Mouse (Mus musculus) kidney, adult 8-10 months (tissue): ENCODE data around the gene Etfa.
A peak's percentile ranks its signal among the peaks of the same experiment; 100 is the strongest.

Experiments
- DNase-seq, 2 experiments: peaks; one replicate each; pipeline ENCODE4 v3.0.0; 2022

Gene Etfa

DNA sequence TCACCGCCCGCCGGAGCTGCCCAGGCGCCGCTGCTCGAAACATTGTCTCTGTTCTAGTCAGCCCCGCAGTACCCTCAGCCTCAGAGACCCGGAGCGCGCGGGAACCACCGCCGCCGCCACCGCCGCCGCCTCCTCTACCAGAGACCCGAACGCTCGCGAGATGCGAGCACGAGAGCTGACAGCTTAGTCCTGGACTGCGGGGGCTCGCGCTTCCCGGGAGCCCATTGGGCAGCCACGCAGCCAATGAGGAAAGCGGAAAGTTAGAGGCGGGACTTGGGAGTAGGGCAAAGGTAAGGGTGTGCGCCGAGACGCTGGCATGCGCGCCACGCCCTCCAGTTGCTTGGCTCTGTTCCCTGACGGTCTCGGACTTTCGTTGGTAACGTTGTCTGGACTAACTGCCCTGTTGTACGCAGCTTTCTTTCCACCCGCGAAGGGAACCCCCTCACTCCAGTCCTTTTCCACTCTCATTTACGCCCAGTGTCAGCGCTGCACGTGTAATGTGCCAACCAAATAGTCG is at the start of gene Etfa:
Etfa (minus strand) TSS at position 217 of the 517 bp plus-strand sequence.
- DNase-seq, result peak; percentile 98

DNA sequence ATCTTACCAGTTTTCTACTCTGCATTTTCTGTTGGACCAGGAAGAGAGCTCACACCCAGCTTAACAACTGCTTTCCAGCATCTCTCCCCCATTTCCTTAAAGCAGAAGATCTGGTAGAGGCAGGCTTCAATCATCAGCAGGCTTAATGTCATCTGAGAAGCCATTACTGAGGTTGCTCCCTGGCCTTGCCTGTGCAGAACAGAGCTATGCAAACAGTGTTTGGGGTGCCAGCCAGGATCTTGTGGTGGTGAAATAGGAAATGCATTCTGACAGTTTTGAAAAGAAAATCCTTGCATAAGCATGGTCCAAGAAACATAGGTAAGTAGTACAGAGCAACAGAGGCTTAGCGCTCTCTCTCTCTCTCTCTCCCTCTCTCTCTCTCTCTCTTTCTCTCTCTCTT is 48.9 kb upstream of the Etfa start:
- no peak for DNase-seq

DNA sequence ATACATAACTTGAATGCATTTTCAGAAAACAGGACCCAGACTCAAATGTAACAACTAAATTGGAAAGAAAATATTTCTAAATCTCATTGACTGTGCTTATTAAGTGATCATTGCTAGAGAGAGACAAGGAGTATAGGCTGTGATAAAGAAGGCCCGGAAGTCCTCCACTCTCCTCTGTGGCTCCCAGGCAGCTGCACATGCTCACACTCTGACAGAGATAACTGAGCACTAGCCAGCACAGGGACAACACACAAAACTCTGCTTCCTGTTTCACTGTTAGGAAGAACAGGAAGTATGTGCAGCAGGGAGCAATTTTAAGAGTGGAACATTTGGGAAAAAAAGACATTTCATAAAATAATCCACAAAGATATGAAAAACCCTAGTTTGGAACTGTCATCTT is 42.9 kb upstream of the Etfa start:
- no peak for DNase-seq

DNA sequence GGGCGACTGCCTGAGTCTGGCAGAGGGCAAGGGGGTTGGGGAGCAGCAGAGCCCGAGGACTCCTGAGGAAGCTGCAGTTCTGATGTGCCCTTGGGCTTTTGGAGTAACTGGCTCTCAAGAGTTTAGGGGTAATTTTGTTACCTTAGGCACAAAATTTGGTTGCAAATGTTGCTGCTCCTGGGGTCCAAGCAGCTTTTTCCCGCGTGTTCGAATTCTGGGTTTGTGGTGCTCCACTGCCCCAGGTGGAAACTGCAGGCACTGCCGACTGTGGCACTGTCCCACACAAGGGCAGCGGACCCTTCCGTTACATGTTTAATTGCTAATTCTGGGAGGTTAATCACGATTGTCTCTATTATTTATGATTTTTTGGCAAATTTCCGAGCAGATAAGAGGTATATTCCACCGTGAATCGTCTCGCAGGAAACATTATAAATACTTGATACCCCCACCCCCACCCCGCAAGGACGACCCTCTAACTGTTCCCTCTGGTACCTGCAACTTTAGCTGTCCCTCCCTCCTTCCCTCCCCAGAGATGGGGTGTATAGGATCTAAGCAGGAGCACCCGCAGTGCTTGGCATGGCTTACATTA is 37.4 kb upstream of the Etfa start:
- no peak for DNase-seq

DNA sequence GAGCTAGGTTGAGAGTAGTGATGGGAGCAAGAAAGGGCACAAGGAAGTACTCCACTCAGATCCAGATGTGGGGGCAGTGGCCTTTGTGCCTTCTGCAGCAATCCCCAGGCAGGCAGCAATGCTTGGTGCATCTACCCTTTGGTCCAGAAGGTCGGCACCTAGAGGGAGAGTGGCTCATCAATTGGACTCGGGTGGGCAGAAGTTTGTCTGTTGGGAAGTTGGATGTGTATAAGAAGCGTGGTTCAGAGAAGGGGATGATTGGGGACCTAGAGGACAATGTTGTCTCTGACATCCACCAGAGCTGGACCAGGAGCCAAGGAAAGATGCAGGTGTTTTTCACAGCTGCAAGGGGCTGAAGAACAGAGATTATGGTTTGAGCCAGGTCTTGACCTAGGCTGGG is 36.8 kb upstream of the Etfa start:
- no peak for DNase-seq

DNA sequence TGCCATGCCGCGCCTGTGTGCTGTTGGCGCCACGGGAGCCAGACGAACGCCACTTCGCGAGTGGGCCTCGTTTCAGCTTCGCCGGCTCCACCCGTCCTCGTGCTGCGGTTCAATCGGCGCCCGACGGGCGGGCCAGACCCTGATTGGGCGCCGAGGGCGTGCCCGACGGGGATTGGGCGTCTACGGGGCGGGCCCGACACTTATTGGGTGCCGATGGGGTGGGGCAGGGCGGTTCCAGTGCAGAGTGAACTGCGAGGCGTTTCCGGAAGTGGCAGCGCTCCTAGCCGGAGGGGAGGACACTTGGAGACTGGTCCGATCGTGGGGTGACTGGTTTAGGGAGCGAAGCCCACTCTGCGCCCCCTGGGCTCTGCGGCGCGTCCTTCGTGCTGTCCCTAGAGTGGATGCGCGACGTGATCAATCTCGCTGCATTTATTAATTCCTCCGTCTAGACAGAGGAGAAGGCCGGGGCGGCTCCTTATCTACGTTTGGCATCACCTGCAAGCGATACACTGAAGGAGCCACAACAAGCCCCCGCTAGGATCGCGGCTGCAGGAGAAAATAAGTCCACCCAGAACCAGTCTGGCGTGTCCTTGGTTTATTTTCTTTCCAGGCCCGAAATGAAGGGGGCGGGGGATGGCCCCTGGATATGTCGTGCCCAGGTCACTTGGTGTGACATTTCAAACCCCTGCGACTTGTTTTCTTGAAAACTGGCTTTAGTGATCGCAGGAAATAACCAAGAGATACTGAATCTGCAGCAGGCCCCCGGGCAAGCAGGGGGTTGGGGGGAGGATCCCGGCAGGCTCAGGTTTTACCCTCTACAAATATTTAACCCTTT is 34.4 kb upstream of the Etfa start:
- DNase-seq, result peak; percentile 29 to 35

DNA sequence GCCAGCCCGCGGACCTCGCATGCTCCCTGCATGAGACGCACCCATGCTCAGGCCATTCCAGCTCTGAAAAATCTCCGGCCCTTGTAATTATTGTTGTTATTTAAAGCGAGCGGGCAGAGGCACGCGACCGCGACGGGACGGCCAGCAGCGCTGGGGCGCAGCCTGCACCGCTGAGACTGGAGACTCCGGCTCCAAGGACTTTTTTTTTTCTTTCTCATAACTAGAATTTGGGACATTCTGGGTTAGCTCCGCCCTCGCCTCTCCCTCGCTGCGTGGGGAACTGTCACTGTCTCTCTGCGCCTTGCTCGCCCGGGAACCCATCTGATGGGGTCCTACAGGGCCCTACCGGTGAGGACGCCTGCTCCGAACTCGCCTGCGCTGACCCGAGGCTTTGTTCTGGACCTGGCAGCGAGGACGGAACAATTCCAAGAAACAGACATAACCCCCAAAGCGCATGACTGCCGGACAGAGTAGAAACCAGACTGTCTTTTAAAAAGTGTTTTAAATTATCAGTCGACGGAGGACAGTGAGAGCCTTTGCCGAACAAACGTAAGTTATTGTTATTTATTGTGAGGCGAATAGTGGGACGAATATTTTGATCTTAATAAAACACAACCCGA is 33.6 kb upstream of the Etfa start:
- DNase-seq, result peak in 1 of 2 experiments; percentile 13

DNA sequence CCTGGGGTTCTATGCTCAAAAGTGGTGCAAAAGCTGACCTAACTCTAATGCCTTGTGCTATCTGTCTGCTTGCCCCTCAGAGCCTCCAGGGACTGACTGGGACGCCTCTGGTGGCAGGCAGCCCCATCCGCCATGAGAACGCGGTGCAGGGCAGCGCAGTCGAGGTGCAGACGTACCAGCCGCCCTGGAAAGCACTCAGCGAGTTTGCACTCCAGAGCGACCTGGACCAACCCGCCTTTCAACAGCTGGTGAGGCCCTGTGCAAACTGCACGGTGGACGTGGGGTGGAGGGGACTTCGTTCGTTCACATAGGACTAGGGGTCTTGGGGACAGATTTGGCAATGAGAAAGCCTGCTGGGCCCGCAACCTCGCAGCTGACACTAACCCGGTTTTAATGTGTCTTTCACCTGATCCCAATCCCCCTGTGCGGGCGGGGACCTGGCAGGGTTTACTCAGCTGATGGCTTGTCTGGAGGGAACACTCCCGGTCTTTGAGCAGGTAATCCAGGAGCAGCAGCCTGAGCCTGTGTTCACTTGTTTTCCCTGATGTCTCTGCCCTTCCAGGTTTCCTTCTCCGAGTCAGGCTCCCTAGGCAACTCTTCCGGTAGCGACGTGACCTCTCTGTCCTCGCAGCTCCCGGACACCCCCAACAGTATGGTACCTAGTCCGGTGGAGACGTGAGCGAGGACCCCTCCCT is 33.0 kb upstream of the Etfa start:
- DNase-seq, result peak in 1 of 2 experiments; percentile 43

DNA sequence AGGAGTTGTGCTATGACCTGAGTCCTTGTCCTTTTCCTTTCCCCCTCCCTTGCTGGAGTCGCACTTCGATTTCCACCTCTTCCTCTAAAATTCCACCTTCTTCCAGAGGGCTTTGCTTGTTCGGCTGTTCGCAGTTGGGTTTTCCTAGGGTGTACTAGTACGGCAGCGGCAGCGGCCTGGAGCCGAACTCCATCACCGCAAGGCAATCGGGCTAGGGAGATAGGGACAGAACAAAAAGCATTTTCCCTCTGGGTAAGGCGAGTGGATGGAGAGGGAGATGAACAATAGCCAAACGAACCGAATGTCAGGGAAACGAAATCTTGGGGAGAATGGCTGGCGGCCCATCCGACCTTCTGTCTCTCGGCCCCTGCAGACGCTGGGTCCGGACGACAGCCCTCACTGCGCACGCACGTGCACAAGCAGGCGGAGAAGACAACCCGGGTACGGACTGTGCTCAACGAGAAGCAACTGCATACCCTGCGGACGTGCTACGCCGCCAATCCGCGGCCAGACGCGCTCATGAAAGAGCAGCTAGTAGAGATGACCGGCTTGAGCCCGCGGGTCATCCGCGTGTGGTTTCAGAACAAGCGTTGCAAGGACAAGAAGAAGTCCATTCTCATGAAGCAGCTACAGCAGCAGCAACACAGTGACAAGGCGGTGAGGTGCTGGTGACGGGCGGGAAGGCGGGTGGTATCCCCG is 31.8 kb upstream of the Etfa start:
- DNase-seq, result peak in 1 of 2 experiments; percentile 42

DNA sequence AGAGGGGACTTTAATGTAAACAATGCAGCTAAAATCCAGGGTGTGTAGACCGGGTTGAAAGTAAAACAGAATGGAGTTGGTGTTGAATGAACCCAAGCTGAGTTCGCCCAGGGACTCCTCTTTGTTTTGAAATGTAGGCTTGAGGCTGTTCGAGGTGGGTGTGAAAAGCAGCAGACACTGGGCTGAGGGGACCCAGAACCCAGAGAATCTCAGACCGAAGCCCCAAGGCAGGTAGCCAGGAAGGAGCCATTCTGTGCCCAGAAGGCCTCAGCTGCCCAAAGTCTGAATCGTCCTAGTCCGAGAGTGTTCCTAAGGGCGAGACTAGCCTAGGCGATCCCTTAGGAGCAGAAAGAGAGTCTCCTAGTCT is 31.3 kb upstream of the Etfa start:
- peak in 1 of 2 experiments; percentile 12 for DNase-seq

DNA sequence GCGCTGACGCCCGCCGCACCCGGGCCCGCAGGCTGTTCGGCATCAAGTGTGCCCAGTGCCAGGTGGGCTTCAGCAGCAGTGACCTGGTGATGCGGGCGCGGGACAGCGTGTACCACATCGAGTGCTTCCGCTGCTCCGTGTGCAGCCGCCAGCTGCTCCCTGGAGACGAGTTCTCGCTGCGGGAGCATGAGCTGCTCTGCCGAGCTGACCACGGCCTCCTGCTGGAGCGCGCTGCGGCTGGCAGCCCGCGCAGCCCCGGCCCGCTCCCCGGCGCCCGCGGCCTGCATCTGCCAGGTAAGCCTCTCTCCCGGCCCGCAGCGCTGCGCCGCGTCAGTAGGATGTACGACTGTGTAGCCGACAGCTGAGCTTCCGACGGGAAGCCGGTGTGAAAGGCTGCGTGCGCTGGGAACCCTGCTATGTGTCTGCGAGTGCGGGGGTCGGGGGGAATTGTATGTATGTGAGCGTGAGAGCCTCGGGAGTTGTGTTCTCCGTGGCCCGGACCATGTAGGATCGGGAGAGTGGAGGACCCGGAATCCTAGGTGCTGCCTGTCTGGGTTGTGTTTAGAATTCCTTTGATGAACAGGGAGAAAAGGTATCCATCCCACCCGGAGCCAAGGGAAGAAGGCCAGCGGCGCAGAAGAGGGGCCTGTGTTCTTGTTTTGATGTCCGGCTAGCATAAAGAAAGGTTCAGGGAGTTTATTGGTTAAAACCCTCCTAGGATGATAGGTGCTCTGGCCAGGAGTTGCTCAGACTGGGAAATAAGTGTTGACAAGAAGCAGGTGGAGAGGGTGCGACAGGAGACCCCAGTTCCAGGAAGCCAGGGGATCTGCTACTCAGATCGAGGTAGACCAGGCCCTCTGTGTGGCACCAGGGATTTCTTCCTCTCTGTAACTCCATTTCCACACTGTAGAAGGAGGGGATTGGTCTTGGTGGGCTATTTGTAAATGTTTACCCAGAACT is 30.6 kb upstream of the Etfa start:
- DNase-seq, result no peak

DNA sequence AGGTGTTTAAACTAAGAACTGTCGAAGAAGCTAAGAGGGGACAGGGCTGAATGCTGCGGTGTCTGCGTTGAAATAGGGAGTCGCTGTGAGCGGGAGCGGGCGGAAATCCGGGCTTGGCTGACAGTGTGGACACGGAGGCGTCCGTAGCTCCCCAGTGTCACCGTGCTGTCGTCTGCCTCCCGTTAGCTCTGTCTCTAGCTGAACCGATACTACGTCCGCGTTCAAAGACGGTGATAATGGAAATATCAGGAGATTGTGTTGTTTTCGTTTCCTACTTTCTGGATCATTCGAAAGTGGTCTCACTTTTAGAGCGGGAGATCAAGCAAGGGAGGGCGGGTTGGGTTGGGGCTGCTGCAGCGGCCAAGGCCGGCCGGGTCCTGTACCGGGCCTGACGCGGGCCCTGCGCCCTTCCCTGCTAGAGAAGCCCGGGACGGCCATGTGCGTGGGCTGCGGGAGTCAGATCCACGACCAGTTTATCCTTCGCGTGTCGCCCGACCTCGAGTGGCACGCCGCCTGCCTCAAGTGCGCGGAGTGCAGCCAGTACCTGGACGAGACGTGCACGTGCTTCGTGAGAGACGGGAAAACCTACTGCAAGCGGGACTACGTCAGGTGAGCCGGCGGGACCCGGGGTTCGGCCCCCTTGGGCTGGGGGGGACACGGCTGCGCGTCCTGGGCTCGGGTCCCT is 29.8 kb upstream of the Etfa start:
- DNase-seq, result peak in 1 of 2 experiments; percentile 34

DNA sequence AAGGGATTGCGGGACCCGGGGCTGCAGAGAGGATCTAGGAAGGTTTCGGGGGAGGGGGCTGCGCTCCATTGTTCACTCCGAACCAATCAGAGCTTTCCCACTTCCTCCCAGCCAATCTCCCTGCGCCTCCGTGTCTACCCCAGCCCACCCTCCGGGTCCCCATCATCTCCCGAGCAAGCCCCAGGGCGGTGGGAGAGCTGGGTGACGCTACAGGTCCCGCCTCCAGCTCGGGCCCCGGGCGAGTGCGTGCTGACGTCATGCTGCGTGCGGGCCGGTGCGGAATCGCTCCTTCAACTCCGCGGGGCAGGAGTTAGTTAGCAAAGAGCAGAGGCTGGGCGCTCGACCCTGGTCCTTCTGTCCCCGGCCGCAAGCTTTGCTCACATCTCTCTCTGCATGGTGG is 28.8 kb upstream of the Etfa start:
- DNase-seq, result no peak

DNA sequence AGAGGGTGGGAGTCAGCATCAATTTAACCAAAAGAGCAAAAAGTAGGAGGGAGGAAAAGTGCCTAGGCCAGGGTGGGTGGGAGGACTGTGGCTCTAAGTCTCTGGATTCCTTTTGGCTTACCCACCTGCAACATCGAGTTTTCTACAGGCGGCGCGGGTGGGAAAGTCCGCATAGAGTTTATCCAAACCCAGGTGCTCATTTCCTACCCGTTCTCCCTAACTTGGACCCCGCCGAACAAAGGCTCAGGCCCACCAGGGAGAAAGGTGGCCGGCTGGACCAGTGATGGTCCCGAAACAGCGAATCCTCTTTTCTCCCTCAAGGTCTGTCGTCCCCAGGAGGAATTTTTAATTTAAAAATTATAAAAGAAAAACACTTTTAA is 28.3 kb upstream of the Etfa start:
- no peak for DNase-seq

DNA sequence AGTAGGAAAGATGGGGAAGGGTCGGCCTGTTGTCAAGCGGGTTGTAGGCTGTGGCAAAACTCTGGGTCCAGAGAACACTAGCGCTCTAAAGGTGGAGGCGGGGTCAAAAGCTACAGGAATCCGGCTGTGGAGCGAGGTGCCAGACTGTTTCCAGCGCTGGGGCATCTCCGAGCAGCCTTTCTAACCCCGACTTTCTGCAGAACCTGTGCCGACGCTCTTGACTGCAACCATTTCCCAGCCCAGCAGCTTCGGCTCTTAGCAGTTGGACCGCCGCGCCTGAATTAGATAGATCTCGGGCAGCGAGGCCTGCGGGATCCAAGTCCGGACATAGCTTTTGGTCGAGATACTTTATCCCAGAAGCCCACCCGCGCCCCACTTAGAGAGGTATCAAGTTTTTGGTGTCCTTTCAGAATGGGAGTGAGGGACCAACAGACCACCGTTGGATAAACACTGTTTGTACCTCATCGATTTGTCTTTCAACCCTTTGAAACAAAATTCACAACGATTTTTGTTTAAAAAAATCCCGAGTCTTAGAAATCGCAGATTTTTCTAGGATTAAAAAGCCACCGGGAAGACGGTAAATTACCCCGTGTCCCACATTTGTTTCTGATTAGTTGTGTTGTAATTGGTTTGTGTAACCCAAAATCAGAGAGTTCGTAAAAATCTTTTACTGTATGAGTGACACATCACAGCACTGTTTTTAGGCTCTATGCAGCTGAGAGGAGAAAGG is 27.8 kb upstream of the Etfa start:
- no peak for DNase-seq

DNA sequence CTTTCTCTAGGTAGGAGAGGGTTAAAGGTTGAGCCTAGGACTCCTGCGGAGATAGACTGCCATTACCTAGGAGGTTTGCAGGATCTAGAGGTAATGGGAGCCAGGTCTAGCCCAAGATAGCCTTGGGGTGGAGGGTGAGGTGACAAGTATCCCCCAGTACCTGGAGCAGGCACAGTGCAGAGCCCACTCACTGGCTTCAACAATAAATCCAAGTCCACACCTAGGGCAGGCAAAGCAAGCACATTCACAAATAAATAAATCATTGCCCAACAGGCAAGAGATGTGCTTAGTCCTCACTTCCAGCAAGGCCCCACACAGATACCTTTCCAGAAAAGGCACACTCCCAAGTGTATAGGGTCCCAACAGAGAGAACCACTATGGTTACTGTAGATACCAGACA is 27.0 kb upstream of the Etfa start:
- DNase-seq, result no peak

DNA sequence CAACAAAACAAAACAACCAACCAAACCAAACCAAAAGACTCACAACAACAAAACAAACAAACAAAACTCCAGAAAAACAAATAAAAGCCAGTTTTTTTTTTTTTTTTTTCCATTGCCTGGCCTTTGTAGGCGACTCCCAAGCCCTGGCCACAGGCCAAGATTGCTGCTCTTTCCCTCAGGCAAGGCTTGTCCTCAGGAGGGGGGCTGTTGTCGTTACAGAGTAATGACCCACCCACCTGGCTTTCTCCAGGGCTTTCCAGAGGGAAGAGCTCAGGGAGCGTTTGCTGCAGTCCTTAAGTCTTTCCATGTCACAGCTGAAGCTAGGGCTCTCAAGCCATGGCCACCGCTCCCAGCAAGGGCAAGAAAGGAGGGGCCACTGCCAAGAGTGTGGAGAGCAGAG is 26.3 kb upstream of the Etfa start, which contains the start of gene Isl2:
Isl2 (plus strand) TSS at position 296 of the 400 bp plus-strand sequence.
- DNase-seq, result no peak

DNA sequence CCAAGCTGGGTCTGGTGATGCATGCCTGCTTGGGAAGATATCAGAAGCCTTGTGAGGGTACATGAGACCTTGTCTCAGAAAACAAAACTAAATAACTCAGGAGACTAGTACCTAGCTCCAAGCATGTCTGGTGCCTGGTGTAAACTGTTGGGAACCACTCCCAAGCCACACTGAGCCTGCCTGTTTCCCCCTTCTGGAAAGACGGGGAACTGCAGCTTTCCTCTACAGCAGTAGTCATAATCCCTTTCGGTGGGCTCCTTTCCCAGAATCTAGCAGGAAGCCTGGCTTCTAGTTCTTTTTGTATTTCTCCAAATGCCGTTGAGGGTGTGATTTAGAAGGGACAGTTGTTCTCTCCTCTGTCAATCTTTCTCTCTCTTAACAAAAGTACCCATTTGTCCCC is 23.9 kb upstream of the Etfa start:
- peak in 1 of 2 experiments; percentile 58 for DNase-seq

DNA sequence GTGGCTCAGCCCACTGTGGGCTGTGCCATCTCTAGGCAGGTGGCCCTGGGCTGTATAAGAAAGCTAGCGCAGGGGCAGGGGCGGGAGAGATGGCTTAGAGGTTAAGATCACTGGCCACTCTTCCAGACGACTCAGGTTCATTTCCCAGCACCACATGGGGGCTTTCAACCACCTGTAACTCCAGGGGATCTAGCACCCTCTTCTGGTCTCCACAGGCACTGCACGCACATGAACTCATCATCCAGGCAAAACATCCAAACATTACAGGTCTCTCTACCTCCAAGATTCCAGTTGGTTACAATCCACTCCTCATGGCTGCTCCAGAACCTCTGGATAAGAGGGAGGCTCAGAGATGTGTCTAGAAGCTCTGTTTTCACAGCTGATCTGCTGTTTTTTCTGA is 13.7 kb upstream of the Etfa start:
- no peak for DNase-seq

DNA sequence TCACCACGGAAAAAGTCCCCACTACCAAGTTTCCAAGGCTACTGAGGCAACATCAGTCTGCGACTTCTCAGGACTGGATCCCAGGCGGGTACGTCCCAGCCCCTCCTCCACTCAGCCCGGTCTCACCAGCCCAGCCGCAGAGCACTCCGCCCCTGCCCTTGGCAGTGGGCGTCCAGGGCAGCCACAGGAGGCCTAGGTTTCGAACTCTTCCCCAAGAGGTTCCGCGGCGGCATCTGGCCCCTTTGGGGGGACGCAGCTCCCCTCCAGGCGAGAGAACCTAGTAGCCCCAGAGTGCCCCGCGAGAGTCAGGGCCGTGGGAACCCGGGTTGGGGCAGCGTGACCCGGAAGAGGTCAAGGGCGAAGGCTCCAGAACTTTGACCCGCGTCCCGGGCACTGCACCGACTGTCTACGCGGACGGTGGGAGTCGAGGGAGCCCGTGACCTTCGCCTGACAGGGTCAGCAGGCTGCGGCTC is 486 bp downstream of the Etfa start:
- DNase-seq, result no peak
